Mouse (Mus musculus): ENCODE results near the gene Slc25a21. TPM values are rescaled to one million over a fixed set of nuclear protein-coding genes. Genes with fewer than 3 reads are reported as not detected.

Slc25a21 gene
- polyA plus RNA-seq, 1 experiment, result 9.5 TPM

DNA sequence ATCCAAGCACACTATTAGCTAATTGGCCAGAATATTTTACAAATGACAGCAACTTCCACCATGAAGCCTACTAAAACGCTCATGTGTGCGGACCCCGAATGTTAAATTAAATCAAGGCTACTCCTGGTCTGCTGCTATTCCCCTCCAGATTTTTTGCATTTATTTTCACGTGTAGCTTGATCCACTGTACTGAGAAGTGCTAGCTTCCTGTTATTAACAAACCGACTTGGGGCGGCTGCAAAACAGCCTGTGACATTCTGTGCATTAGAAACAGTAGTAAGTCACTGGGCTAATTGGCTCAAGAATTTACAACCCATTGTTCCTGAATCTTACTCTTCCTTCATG lies 478.6 kb downstream of the Slc25a21 start:
- H3K4me1 ChIP-seq (ENCODE audit: control insufficient read depth, insufficient read depth, low read length), result no peaks in the 10 kb centered on the region
- WGBS, result 38% methylated on average over 6 of the region's 6 CpGs
- no peak overlapping the region for H3K27ac ChIP-seq (ENCODE audit: control insufficient read depth, insufficient read depth, low read depth, low read length, poor library complexity)
- H3K4me3 ChIP-seq (replicated peaks; ENCODE audit: control insufficient read depth, low read depth, low read length), result no peak overlapping the region
- TF ChIP-seq CTCF (IDR thresholded peaks at IDR 0.05; ENCODE audit: control insufficient read depth, insufficient read depth, low read length) (no peak), POLR2A (IDR thresholded peaks at IDR 0.05; ENCODE audit: borderline replicate concordance, control insufficient read depth, low read depth, low read length) (no peak)

DNA sequence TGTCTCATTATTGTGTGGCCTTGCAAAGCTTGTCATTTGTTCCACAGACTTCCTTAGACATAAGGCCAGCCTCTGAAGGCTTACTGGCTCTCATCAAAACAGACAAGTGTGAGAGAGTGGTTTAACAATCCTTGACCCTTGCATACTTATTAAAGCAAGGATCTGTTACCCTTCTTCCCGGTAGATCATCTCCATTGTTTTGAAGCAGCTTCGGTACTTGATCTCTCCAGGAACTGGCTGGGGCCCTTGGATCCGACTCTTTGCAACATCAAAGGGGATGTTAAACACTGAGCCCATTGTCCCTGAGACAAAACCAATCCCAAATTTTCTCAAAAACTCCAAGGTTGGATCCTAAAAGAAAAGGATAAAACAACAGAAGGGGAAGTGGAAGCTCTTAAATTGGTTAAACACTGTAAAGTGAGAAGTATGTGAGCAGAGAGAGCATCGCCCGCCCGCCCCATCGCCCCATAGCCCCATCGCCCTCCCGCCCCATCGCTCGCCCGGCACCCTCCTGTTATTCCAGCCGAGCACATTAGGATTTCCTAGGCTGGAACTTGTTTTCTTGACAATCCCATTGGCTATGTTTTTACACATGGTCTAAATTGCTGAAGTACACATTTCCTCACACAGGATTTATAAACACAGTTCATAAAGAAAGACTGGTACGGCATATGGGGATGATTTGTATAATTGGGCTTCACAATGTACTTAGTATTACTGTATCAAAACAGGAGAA lies 479.1 kb downstream of the Slc25a21 start:
- no peak for TF ChIP-seq POLR2A (IDR thresholded peaks at IDR 0.05; ENCODE audit: borderline replicate concordance, control insufficient read depth, low read depth, low read length)
- no peak for TF ChIP-seq CTCF (IDR thresholded peaks at IDR 0.05; ENCODE audit: control insufficient read depth, insufficient read depth, low read length)
- 56% methylated on average over 14 of the region's 14 CpGs for WGBS
- H3K27ac ChIP-seq (ENCODE audit: control insufficient read depth, insufficient read depth, low read depth, low read length, poor library complexity), result no peak overlapping the region
- H3K4me3 ChIP-seq (replicated peaks; ENCODE audit: control insufficient read depth, low read depth, low read length), result no peak overlapping the region
- no peaks in the 10 kb centered on the region for H3K4me1 ChIP-seq (ENCODE audit: control insufficient read depth, insufficient read depth, low read length)

DNA sequence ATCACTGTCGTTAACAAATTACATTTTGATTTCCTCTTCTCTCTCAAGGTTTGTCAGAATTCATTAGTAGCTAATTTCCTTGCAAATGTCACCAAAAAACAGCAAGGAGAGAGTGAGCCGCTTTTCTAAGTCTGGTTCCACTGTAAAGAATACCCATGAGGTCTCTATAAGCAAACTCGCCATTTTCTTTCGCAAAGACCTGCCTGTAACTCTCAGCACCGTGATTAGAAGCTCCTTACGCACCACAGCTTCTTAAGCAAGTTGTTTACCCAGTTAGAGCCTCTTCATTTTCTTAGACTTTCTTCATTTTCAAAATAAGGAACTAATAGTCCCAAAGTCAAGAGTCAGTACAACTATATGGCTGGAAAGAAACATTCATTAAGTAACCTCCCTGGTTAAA lies 496.3 kb downstream of the Slc25a21 start:
- Histone ChIP-seq H3K4me1 (ENCODE audit: control insufficient read depth, insufficient read depth, low read length) (no peaks in the 10 kb centered on the region), H3K27ac (ENCODE audit: control insufficient read depth, insufficient read depth, low read depth, low read length, poor library complexity) (no peak overlapping the region), H3K4me3 (replicated peaks; ENCODE audit: control insufficient read depth, low read depth, low read length) (no peak overlapping the region)
- 11% methylated on average over 6 of the region's 6 CpGs for WGBS
- TF ChIP-seq POLR2A (IDR thresholded peaks at IDR 0.05; ENCODE audit: borderline replicate concordance, control insufficient read depth, low read depth, low read length) (no peak), CTCF (IDR thresholded peaks at IDR 0.05; ENCODE audit: control insufficient read depth, insufficient read depth, low read length) (no peak)

GRCm38 (mm10) chr12:56699915-56700900 lies 497.1 kb downstream of the Slc25a21 start:
- Histone ChIP-seq H3K4me3 (replicated peaks; ENCODE audit: control insufficient read depth, low read depth, low read length) (no peak overlapping the region), H3K4me1 (ENCODE audit: control insufficient read depth, insufficient read depth, low read length) (no peaks in the 10 kb centered on the region), H3K27ac (ENCODE audit: control insufficient read depth, insufficient read depth, low read depth, low read length, poor library complexity) (no peak overlapping the region)
- WGBS, result 15% methylated on average over 42 of the region's 44 CpGs
- no peak for TF ChIP-seq POLR2A (IDR thresholded peaks at IDR 0.05; ENCODE audit: borderline replicate concordance, control insufficient read depth, low read depth, low read length)
- TF ChIP-seq CTCF (IDR thresholded peaks at IDR 0.05; ENCODE audit: control insufficient read depth, insufficient read depth, low read length), result no peak

- Histone ChIP-seq H3K27ac (ENCODE audit: control insufficient read depth, insufficient read depth, low read depth, low read length, poor library complexity) (no peak overlapping the region), H3K4me3 (replicated peaks; ENCODE audit: control insufficient read depth, low read depth, low read length) (no peak overlapping the region), H3K4me1 (ENCODE audit: control insufficient read depth, insufficient read depth, low read length) (no peaks in the 10 kb centered on the region)
- TF ChIP-seq POLR2A (IDR thresholded peaks at IDR 0.05; ENCODE audit: borderline replicate concordance, control insufficient read depth, low read depth, low read length) (no peak), CTCF (IDR thresholded peaks at IDR 0.05; ENCODE audit: control insufficient read depth, insufficient read depth, low read length) (no peak)
- WGBS, result 26% methylated on average over 3 of the region's 3 CpGs
These were observed 497.9 kb downstream of the Slc25a21 start for GRCm38 (mm10) chr12:56699351-56699750.

GRCm38 (mm10) chr12:56698191-56698980 lies 498.9 kb downstream of the Slc25a21 start:
- TF ChIP-seq CTCF (IDR thresholded peaks at IDR 0.05; ENCODE audit: control insufficient read depth, insufficient read depth, low read length) (no peak), POLR2A (IDR thresholded peaks at IDR 0.05; ENCODE audit: borderline replicate concordance, control insufficient read depth, low read depth, low read length) (no peak)
- H3K27ac ChIP-seq (ENCODE audit: control insufficient read depth, insufficient read depth, low read depth, low read length, poor library complexity), result no peak overlapping the region
- no peak overlapping the region for H3K4me3 ChIP-seq (replicated peaks; ENCODE audit: control insufficient read depth, low read depth, low read length)
- H3K4me1 ChIP-seq (ENCODE audit: control insufficient read depth, insufficient read depth, low read length), result no peaks in the 10 kb centered on the region
- 10% methylated on average over 8 of the region's 8 CpGs for WGBS

DNA sequence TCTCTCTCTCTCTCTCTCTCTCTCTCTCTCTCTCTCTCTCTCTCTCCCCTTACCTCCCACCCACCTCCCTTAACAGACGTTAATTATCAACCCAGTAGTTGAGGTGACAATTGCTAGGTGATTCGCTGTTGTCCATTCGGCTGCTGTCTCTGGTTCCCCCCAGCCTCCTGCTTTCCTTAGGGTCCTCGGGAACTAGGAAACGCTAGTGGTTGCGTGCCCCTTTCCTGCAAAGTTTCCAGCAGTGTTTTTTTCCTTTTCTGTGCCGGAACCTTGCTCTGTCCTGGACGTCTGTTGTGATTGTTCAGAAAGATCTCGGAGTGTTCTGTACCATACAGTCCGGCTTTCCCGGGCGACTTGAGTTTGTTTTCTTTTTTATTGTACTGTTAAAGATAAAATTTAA lies 499.5 kb downstream of the Slc25a21 start:
- WGBS, result 4% methylated on average over 12 of the region's 12 CpGs
- TF ChIP-seq CTCF (IDR thresholded peaks at IDR 0.05; ENCODE audit: control insufficient read depth, insufficient read depth, low read length), result no peak
- TF ChIP-seq POLR2A (IDR thresholded peaks at IDR 0.05; ENCODE audit: borderline replicate concordance, control insufficient read depth, low read depth, low read length), result no peak
- Histone ChIP-seq H3K4me3 (replicated peaks; ENCODE audit: control insufficient read depth, low read depth, low read length) (no peak overlapping the region), H3K4me1 (ENCODE audit: control insufficient read depth, insufficient read depth, low read length) (no peaks in the 10 kb centered on the region), H3K27ac (ENCODE audit: control insufficient read depth, insufficient read depth, low read depth, low read length, poor library complexity) (no peak overlapping the region)

Data from bone marrow, adult 2 months (tissue).